Mouse (Mus musculus): Measurements from ENCODE around the gene Sec22c.

DNA sequence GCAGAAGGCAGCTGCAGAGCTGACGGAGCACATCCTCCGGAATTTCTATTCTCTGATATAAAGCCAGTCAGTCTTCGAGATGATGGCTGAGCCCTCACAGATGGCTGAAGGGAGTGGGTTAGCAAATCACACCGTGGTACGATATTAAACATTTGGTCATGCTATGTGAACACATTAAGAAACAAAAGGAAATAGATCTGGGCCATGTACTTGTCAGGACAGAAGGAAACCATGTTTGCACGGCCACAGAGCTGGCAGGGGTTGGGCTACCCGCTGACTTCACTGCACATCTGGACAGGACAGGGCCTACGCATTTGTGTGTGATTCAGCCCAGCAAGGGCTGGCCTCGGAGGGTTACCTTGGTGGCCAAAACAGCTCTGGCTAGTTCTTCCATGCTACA is 8.7 kb downstream of the Sec22c start:
- TF ChIP-seq CTCF (IDR thresholded peaks at IDR 0.05), result no peak
- no peak for TF ChIP-seq POLR2A (IDR thresholded peaks at IDR 0.05; ENCODE audit: insufficient read depth, low read depth, low read length)
- no peak for TF ChIP-seq EP300 (IDR thresholded peaks at IDR 0.05; ENCODE audit: insufficient read depth, low read depth, low read length)
